Mouse (Mus musculus): ENCODE results near the gene Arntl. TPM values are rescaled to one million over a fixed set of nuclear protein-coding genes. Genes with fewer than 3 reads are reported as not detected.

Arntl gene
- 10 to 100 TPM; 10.3 to 58.8 TPM for total RNA-seq (2021)
- polyA plus RNA-seq (2012; rRNA removed): 3.4 and 5.4 TPM in 2 replicates
- long read RNA-seq, partial matches to known transcripts: 0 of 4 reads
- long read RNA-seq, other reads (novel, unspliced or antisense): 3 of 4 reads

DNA sequence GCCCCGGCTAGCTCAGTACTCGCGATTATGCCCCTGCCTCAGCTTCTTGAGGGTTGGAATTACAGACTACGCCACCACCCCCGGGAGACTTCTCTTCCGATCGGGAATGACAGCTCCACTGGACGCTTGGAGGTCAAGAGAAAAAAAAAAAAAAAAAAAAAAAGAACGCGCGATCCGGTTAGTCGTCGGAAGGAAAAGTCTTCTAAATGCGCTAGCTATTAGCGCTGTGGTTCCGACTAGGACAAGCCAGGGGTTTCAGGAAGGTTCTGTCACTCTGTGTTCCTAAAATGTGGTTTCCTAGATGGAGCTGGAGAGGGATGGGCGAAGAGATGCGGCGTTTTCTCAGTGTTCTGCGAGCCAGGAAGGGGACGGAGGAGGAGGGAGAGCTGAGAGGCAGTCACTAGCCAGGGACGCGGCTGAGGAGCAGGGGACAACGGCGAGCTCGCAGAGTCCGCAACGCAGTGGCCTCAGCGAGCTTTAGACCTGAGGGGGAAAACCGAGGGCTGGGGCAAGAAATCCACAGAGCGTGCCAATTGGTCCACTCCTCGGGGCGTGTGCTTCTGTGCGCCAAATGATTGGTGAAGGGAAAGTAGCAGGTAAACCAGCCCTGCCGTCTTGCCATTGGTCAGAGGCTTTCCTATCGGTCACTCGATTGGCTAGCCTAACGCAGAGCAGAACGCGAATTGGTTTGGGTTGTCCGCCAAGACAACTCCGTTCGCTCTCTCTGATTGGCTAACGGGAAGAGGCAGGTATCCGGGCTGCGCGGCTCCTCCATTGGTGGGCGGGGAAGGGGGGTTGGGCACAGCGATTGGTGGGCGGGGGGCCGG, at the start of gene Arntl:
Gene Arntl, plus strand, starts transcription at position 822 of the 827 bp plus-strand sequence.
- peak; percentile 98 for DNase-seq

DNA sequence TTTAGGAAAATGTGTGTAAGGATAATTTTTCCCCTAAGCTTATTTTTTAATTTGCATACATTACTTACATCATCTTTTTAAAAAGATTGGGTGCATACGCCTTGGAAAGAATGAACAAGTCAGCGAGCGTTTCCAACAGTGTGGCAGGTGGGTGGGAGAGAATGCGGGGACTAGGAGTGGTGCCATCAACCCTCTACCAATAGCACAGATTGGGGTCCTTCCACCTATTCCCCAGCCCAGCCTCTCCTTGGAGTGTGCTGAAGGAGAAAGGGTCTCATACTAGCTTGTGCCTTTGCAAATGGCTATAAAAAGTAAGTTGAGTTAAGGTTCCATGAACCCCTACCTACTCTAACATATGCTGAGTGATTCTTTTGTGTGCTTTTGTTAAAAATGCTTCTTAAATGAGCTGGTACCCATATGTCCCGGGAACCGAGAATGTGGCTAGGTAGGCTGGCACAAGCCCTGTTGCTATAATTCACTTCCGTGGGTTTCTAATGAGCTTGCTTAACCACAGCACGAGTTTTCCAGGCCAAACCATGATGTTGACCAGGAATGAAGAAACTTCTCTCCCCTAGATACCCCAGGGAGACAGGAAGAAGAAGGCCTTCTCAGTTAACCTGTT, 46.1 kb upstream of the Arntl start:
- DNase-seq: no peak

DNA sequence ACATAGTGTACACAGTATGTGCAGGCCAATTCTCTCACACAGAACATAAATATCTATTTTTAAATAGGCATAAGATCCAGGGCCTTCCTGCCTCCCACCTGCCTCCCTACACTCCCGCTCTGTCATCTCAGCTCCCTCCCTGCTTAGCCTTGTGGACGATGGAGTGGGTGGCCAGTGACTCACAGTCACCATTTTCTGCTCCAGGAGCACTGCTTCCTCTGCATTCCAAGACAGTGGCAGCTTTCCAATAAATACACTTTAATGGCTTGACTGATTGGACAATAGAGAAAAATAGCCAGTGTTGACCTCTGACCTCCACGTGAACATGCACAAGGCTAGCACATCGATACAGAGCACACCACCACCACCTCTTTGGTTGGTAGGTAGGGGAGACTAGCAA, 42.5 kb upstream of the Arntl start:
- DNase-seq: peak; percentile 54

DNA sequence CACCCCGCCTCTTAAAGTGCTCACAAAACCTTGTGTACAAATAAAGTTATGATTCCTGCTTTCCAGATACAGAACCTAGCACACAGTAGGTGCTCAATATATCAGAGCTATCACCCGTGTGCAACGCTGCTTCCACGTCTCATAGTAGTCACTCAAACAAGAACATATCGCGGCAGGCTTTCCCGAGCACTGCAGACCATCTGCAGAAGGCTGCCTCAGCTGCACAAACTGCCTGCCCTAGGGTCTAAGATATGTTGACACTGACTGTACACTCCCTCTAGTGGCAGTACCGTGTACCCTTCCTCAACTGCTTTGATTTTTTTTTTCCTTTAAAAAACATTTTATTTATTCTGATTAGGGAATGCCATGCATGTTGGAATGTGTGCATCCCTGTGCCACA, 40.2 kb upstream of the Arntl start:
- DNase-seq: peak; percentile 50

DNA sequence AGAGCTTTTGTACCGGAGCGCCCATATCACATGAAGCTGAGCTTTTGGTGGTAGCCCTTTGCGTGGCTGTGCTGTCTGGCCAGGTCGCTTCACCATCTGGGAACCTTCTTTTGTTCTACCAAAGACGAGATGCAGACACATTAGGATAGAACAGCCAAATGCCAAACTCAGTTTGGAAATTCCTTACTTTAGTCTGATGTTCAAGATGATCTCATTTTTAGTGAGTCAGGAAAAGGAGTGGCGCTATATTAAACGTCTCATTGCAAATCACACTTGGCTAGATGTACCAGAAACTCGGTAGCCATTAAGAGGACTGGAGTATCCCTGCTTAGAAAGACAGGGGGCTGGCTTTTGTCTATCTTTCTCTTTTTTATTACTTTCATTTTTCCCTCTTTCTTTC, 38.7 kb upstream of the Arntl start:
- no peak for DNase-seq

DNA sequence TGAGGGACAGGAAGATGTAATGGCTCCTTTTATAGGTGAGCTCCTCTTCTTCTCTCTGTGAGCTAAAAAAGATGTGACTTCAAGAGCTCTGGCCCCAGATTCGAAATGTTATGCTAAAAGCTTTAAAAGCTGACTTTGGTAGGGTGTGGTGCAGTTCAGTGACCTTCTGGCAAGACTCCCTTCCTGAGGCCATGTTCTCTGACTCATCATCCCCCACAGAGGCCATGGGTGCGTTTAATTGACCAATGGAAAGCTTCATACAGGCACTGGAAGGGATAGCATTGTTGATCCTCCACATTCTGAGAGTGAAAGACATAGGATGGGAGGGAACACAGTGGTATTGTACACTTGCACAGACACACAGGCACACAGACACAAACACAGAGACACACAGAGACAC, 34.8 kb upstream of the Arntl start:
- peak; percentile 77 for DNase-seq

DNA sequence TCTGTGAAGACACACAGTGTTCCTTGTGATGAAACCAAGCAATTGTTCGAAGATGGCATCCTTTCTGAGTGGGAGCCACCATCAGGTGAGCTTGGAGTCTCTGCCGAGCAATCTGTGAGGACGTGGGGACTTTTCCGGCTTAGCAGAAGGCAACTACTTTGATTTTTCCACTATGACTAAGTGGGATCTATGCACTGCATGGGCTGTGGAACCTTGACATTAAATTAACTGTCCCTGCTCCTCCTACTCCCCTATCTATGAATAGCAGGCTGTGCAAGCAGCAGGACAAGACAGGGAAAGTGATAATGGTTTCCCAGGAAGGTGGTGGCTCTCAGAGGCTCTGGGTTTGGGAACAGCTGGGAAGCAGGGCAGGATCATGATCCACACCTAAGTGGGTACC, 31.8 kb upstream of the Arntl start:
- peak; percentile 73 for DNase-seq

DNA sequence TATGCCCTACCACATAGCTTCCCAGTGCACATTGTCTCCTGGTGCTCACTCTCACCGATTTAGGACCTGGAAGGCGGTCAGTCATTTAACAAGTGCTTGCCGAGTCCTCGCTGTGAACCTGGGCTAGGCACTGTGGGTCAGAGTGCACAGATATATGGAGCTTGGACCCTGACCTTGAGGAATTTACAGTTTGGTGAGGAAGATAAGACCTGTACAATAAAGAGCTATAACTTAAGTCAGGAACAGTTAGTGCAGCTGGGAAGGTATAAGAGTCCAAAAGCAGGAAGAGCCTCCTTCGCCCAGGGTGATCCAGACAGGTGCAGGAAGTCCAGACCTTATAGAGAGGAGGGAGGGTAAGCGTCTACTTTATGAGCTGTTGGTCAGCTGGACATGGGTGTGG, 29.2 kb upstream of the Arntl start:
- DNase-seq: no peak

DNA sequence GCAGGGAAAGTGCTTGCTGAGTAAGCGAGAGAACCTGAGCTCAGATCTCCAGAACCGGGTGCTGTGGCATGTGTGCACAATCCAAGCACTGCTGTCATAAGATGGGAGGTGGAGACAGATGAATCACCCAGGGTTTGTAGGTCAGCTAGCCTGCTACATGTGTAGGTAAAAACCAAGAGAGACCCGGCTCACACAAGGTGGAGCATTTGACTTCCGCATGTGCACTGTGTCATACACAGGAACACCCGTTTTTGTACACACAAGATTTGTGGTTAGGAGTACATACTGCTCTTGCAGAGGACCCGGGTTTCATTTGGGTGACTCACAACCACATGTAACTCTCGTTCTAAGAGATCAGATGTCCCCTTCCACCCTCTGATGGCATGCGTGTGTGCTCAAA, 23.5 kb upstream of the Arntl start:
- peak; percentile 50 for DNase-seq

DNA sequence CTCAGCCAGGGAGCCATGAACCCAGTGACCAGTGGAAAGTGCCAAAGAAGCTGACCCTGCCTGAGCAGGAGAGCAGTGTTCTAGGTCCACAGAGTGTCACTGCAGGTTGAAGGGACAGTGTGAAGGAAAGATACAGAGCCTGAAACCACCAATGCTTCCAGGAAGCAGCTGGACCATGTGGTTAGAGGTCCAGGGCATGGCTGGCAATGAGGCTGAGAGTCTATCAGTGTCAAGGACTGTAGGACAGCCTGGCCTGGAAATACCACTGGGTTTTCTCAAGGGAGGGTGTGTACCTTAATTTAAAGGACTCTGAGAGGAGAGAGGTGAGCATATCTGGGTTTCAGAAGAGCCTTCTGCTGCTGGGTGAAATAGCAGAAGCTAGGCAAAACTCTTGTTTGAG, 22.2 kb upstream of the Arntl start:
- no peak for DNase-seq

DNA sequence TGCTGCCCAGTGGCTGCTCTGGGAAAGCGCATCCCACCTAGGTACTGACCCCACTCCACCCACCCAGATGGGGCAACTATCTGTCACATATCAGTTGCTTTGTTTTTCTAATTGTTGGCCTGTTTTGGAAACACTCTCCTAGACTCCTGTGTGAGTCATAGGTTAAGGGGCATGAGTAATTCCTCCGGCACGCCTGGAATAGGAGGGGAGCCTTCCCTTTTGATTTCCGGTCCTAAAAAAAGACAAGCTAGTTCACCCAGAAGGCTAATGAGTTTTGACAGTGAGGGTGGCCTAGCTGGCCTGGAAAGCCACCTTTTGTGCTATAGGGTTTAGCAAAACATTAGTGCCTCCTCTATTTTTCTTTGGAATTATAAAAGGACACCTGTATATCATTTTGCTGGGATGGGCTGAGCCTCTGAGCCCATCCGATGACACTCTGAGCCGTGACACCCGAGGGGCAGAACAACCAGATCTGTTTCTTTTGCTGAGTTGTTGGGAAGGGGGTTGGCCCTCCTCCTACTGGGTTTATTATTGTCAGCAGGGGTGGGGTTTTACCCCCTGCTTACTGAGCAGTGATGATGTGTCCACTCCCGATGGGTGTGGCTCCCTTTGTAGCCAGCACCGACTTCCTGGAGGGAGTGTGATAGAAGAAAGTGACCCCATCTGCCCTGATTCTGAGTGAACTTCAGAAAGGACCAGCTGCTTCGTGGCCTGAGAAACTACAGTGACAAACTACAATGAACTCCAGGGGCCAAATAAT, 21.0 kb upstream of the Arntl start:
- peak; percentile 83 for DNase-seq

DNA sequence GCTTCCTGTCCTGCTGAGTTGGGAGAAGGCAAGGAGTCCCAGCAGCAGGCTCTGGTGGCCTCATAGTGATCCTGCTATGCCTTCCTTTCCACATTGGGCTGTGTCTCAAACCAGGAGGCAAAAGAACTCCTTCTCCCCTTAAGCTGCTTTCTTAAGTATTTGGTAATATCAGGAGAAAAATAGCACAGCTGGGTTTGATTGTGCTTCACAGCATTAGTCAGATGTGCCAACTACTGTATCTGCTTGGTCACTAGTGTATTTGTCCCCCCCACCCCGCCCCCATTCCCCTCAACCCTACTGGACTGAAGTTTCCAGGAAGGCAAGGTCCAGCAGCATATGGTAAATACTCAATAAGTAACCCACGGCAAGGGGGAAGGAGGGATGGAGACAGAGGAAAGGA, 19.2 kb upstream of the Arntl start:
- no peak for DNase-seq

DNA sequence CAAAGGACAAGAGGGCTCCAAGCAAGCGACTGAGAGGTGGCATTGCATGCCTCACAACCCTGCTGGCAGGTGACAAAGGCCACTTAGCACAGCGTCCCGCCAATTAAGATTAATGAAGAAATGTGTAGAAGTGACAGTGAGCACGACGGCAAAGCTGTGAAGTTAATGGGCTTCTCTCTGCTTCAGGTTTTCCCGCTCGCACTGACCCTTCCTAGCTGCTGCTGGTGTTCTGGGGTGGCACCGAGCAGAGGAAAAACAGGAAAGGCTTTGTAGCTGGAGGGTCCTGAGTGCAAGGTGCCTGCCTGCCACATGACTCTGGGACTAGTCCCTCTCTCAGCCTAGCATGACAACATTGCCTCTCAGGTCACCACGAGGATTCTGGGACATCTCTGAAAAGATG, 18.7 kb upstream of the Arntl start:
- DNase-seq: no peak

DNA sequence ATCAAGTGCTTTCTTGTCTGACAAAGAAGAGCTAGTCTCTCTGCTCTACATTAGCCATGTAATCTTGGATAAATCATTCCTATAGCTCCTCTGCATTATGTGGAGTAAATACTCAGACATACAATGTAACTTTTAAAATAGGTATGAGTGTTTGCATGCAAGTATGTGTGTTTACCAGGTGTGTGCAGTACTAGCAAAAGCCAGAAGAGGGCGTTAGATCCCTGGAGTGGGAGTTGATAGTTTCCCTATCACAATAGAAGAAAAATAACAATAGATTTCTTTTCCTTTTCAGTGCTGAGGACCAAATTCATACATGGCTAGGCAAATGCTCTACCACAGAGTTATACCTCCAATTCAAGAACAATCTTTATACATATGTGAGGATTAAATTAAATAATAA, 15.5 kb upstream of the Arntl start:
- DNase-seq: no peak

DNA sequence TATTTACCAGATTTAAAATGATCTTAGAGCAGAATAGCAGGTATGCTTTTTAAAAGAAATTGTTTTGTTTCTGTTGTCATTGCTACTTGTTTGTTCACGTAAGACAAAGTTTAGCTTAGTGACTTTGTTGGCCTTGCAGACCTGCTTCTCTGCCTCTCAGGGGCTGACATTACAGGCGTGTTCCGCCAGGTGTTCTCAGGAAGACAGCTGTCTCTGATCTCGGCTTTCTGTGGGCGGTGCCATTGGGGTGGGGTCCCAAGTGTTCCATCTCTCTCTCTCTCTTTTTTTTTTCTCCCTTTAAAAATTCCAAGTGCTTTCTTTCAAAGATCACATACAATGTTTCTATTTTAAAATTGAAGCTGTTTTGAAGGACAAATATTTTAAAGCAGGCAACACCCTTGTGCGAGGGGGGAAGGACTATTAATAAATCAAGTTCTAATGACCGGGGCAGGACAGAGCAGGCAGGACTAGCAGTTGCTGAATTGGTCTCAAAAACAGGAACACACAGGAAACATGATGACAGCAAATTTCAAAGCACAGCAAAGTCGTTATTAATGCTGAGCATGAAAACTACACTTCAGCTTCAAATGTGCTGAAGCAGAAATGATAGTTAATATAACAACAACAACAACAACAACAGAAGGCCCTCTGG, 14.4 kb upstream of the Arntl start:
- no peak for DNase-seq

DNA sequence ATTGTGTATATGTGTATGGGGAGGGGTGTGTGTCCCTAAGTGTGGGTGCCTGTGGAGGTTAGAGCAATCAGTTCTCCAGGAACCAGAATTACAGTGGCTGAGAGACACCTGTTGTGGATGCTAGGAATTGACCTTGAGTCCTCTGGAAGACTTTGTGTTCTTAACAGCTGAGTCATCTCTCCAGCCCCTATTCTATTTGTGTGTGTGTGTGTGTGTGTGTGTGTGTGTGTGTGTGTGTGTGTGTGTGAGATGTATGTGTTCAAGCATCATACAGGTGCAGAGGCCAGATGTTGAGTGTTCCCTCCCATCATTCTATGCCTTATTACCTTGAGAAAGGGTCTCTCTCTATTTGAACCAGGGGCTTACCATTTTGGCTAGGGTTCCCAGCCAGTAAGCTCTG, 13.4 kb upstream of the Arntl start:
- no peak for DNase-seq

DNA sequence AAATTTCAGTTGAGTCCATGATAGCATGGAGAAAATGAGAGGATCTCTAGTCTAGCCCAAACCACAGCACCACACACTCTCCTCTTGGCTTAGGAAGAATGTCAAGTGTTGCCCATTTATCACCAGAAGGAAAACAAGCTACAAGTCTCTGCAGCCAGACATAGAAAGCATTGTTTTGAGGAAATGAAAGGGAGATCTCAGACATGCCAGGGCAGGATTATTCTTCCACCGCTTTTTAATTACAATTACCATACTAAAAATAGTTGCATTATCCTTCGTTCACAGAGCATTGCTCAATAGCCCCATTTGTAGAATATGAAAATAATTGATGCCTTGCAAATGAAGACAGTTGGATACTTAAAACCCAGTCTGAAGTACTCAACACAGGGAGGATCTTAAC, 12.0 kb upstream of the Arntl start:
- no peak for DNase-seq

DNA sequence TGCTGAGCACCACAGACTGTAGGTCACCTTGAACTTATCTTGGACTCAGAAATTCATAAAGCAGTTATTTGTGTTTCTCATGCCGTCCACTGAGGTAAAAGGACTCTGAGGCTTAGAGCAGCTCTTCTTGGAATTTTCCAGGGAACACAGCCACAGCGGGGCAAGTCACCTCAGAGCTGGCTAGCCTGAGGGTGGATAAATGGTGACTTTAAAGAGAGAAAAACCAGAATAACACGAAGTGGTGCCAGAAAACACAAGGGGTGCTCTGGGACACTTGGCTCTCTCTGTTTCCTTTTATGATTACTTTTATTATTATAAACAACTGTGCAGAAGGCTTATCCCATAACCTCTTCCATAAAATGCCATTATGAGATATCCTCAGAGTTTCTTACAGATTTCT, 11.1 kb upstream of the Arntl start:
- no peak for DNase-seq

DNA sequence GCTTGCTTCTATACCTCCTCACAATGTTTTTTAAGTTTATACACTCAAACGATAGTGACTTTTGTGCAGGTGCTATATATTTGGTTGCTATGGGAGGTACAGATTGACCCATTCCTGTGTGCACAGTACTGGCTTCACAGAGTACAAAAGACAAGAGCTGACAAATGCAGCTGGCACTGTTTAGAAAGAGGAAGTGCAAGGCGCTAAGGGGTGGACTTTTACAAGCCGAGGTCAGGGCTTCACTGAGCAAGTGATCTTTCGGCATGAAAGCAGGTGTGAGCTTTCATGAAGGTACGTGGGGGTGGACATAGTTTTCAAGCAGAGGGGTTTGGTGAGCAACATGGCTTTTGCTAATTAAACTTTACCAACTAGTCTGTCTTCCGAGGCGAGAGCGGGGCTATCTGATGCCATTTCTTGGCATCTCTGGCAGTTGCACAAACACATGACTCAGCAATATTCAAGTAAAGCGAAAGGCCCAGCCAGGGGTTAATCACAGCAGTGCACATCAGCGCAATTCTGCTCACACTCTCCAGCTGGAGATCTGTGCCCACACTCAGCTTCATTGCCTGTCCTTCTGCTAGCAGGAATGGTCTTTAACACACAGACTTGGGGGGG, 10.0 kb upstream of the Arntl start:
- peak; percentile 46 for DNase-seq

DNA sequence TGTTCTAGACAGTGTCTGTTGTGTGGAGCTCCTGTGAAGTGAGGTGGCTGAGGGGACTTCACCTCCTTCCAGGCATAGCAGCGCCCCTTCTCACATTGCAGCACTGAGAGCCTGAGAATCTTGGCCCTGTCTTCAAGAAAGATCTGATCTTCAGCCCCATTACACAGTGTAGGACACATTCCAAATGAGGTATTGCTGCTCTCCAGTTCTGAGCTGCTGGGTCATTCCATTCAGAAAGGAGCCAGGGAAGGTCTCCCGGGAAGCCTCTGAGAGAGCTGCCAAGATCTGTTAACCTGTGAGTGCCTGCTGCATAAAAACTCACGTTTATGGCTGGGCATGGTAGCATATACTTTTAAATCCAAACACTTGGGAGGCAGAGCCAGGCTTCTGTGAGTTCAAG, 5.7 kb upstream of the Arntl start:
- DNase-seq: no peak

DNA sequence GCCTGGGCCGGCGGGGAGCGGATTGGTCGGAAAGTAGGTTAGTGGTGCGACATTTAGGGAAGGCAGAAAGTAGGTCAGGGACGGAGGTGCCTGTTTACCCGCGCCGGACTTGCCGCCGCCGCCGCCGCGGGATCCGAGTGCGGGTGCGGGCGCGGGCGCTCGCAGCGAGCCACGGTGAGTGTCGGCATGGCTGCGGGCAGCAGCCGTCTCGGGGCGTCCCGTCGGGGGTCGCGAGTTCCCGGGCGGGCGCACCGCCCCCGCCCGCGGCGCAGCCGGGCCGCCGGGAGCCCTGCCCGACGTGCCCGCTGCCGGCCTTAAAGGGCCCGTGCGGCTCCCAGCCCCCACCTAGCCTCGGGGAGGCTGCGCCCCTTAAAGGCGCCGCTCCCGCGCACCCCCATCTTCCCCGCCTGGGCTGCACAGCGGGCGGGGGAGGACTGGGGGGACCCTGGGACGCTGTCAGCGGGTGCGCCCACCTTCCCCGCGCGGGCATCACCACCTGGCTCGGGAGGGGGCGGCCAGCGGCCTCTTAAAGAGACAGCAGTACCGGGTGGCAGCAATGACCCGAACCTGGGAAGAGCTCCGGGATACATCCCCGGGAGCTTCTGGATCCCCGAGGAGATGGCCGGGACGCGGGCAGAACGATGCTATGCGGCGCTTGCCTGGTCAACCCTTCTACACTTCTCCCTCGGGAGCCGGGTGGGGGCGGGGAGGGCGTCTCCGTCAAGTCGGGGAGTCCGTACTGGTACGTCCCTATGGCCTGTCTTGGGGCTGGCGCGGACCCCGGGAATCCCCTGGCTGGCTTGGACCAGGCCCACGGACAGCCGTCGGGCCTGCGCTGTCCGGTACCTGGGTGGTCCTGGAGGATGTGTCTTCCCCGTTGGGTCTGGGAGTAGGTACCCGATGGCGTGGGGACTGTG, 464 bp downstream of the Arntl start:
- no peak for DNase-seq
